ENCODE assay signal across 9 mouse cellular contexts in genomic region chr14:79139918-79140825, GRCm38 (mm10).
A peak's percentile ranks its signal among the peaks of the same experiment; 100 is the strongest.
DNase-seq lines count a peak whose midpoint lies in the region; ATAC-seq and TF ChIP-seq lines count a peak whose summit lies in the region.
"Had no signal": no experiment of that assay in that cellular context is flagged by ENCODE, and none has a peak within 500 bp of the region (broad histone marks: within the 10 kb centered on the region; RNA-seq: fewer than 3 reads in every experiment).

No protein-coding gene starts in this region.

- H3K9ac ChIP-seq in ES-E14 (ENCODE audit: insufficient read depth, low read depth, low read length, poor library complexity, severe bottlenecking): no peak overlapping the region

- no peaks in the 10 kb centered on the region for H3K27me3 ChIP-seq in heart, embryonic 10.5 days (ENCODE audit: insufficient read depth, poor library complexity, severe bottlenecking)

- peaks cover 0 to 9% of the 10 kb centered on the region in 2 experiments; a peak in 1 of 4 replicates for H3K4me1 ChIP-seq in ES-E14 (ENCODE audit: control insufficient read depth in 2 of 2, insufficient read depth in 2 of 2, low read length in 2 of 2, poor library complexity in 1 of 2)
- peaks cover 16% of the 10 kb centered on the region for H3K4me1 ChIP-seq in heart, embryonic 10.5 days

- H3K27ac ChIP-seq in ES-E14 (ENCODE audit: insufficient read depth, low read depth, low read length, poor library complexity, severe bottlenecking): peak overlapping the region; percentile 28; the same call in 1 of the 2 replicates
- 0 out of 2 replicates have a peak overlapping the region, but pooled peaks have one; percentile 22 for H3K27ac ChIP-seq in heart, embryonic 10.5 days
- H3K27ac ChIP-seq: macrophage had no signal

- in situ Hi-C loops in ES-E14 (cut with MboI; ENCODE audit: low sequenced_read_pairs in 2 of 2, unreplicated experiment in 2 of 2): loop anchor here (25.0 kb wide), 1 partner anchor 172 kb away; the partner anchor contains the start of gene Rgcc (in 2 of the 2)

- H3K36me3 ChIP-seq in ES-E14 (ENCODE audit: control insufficient read depth, insufficient read depth, low read length, poor library complexity, severe bottlenecking): no peaks in the 10 kb centered on the region
- H3K36me3 ChIP-seq in heart, embryonic 10.5 days: no peaks in the 10 kb centered on the region

- no peaks in the 10 kb centered on the region for H3K9me3 ChIP-seq in ES-E14 (ENCODE audit: control insufficient read depth, insufficient read depth, low read depth, low read length)
- H3K9me3 ChIP-seq in heart, embryonic 10.5 days: no peaks in the 10 kb centered on the region

- WGBS in heart, embryonic 10.5 days: 45% methylated on average over 19 of the region's 19 CpGs

- peak; percentile 44 for DNase-seq in ES-E14 (ENCODE audit: low read depth, low spot score)
- peak; percentile 45 for DNase-seq in cerebellum, adult 8-10 months
- no peak for DNase-seq in heart, embryonic 10.5 days (ENCODE audit: low spot score)
- peak; percentile 62 to 75 for DNase-seq in kidney, adult 8-10 months
- DNase-seq in testis, postnatal 10 days (ENCODE audit: low spot score): no peak
- DNase-seq in urinary bladder, postnatal 14 days (ENCODE audit: low spot score): no peak
- no peak for DNase-seq in spleen, postnatal 14 days (ENCODE audit: low spot score in 2 of 2)

- ATAC-seq in megakaryocyte progenitor cell, adult 5-6 weeks (replicated peaks; ENCODE audit: poor library complexity): peak; percentile 50

- H3K4me3 ChIP-seq in ES-E14 (ENCODE audit: insufficient read depth in 1 of 2, low read depth in 1 of 2, low read length in 2 of 2, poor library complexity in 1 of 2, severe bottlenecking in 1 of 2): no peak overlapping the region
- H3K4me3 ChIP-seq in heart, embryonic 10.5 days: no peak overlapping the region

TF ChIP-seq in ES-E14, 5 proteins besides CTCF, POLR2A, EP300 and RAD21:
- TF ChIP-seq ZNF384 (IDR thresholded peaks at IDR 0.05; ENCODE audit: low read depth, low read length) (no peak), MAFK (IDR thresholded peaks at IDR 0.05; ENCODE audit: insufficient read depth, low read depth, low read length) (no peak), ZC3H11A (IDR thresholded peaks at IDR 0.05; ENCODE audit: borderline replicate concordance, low read depth, low read length) (no peak), HCFC1 (IDR thresholded peaks at IDR 0.05; ENCODE audit: borderline replicate concordance, insufficient read depth, low read length) (no peak), CHD2 (IDR thresholded peaks at IDR 0.05; ENCODE audit: low read depth, low read length) (no peak)
TF ChIP-seq in ES-E14: peak in this region for 0.

Comparison
In these comparisons a context has a peak if more than half of its experiments do, and no peak if none do; other contexts are left out.
1. DNase-seq: peak in ES-E14 (single experiment), cerebellum, adult 8-10 months (single experiment) and kidney, adult 8-10 months (2 of 2); none in heart, embryonic 10.5 days (single experiment), testis, postnatal 10 days (single experiment), urinary bladder, postnatal 14 days (single experiment) and spleen, postnatal 14 days (0 of 2).